Mouse (Mus musculus) CH12.LX (cell line): ENCODE data around the gene Ucn2. TPM values are rescaled to one million over a fixed set of nuclear protein-coding genes. Genes with fewer than 3 reads are reported as not detected.

Experiments
- DNase-seq: peaks from one replicate; pipeline ENCODE4 v3.0.0-alpha.2; 2013; ENCODE audit errors: extremely low read depth
- H3K27ac ChIP-seq: 2 replicates; pipeline ENCODE4 v1.5.1; 2012; ENCODE audit warnings: low read depth, mild to moderate bottlenecking, control low read depth, moderate library complexity; ENCODE audit not compliant: insufficient read depth
- H3K27me3 ChIP-seq: replicated peaks from 2 replicates; pipeline ENCODE3; 2012; ENCODE audit warnings: inconsistent platforms
- H3K36me3 ChIP-seq, 2 experiments: replicated peaks in 1 of 2; 2 replicates each; pipeline versions ENCODE3 to v1.6.1; 2012; ENCODE audit warnings: inconsistent platforms in 1 of 2, low read length in 1 of 2, mild to moderate bottlenecking in 1 of 2, mixed read lengths in 1 of 2, moderate library complexity in 1 of 2; ENCODE audit not compliant: control insufficient read depth in 1 of 2, insufficient read depth in 1 of 2
- H3K4me1 ChIP-seq, 2 experiments: 2 replicates each; pipeline ENCODE4 v1.6.1; 2012; ENCODE audit warnings: inconsistent platforms in 1 of 2, moderate library complexity in 1 of 2; ENCODE audit not compliant: insufficient read depth in 2 of 2, control insufficient read depth in 1 of 2
- H3K4me2 ChIP-seq: 2 replicates; pipeline ENCODE4 v1.6.1; 2012; ENCODE audit warnings: low read depth, mild to moderate bottlenecking, control low read depth; ENCODE audit not compliant: poor library complexity, insufficient read depth, severe bottlenecking
- H3K4me3 ChIP-seq, 3 experiments: fragments of 150-350 bp in 1 of 3; sonication (generic) in 1 of 3; replicated peaks in 1 of 3; 2 replicates each; pipeline versions ENCODE3 to v1.5.1; 2011 to 2012; ENCODE audit warnings: low read depth in 2 of 3, low read length in 2 of 3, mild to moderate bottlenecking in 2 of 3, moderate library complexity in 2 of 3, control low read depth in 1 of 3, improper control_type of control experiment in 1 of 3, inconsistent platforms in 1 of 3, mixed read lengths in 1 of 3; ENCODE audit not compliant: poor library complexity in 1 of 3
- H3K79me2 ChIP-seq: replicated peaks from 2 replicates; pipeline ENCODE4 v1.6.1; 2012; ENCODE audit warnings: mild to moderate bottlenecking, moderate library complexity; ENCODE audit not compliant: control insufficient read depth, poor library complexity, insufficient read depth, severe bottlenecking; ENCODE audit errors: extremely low read depth
- H3K9ac ChIP-seq: 2 replicates; pipeline ENCODE4 v1.6.1; 2012; ENCODE audit warnings: low read depth, mild to moderate bottlenecking, control low read depth, moderate library complexity; ENCODE audit not compliant: insufficient read depth
- H3K9me3 ChIP-seq: replicated peaks from 2 replicates; pipeline ENCODE3; 2012; ENCODE audit warnings: low read length, inconsistent platforms, mixed read lengths
- CHD1 ChIP-seq: IDR thresholded peaks from 2 replicates; pipeline ENCODE4 v1.6.1; 2012; ENCODE audit warnings: low read depth, low read length, improper control_type of control experiment, inconsistent platforms
- CTCF ChIP-seq, 2 experiments: IDR thresholded peaks in 1 of 2; conservative IDR thresholded peaks in 1 of 2; 2 replicates each; pipeline ENCODE4 v1.5.1; 2011 to 2012; ENCODE audit warnings: low read depth in 2 of 2, low read length in 2 of 2, improper control_type of control experiment in 1 of 2, inconsistent platforms in 1 of 2, mild to moderate bottlenecking in 1 of 2, moderate library complexity in 1 of 2
- JUN ChIP-seq: IDR thresholded peaks from 2 replicates; pipeline ENCODE4 v1.6.1; 2011; ENCODE audit warnings: low read depth, mild to moderate bottlenecking, low read length, improper control_type of control experiment, moderate library complexity; ENCODE audit not compliant: insufficient read depth
- MAFK ChIP-seq: IDR thresholded peaks from 2 replicates; pipeline ENCODE4 v1.6.1; 2011; ENCODE audit warnings: low read length, improper control_type of control experiment; ENCODE audit not compliant: insufficient replicate concordance
- MYC ChIP-seq: IDR thresholded peaks from 2 replicates; pipeline ENCODE4 v1.6.1; 2011; ENCODE audit warnings: low read depth, mild to moderate bottlenecking, improper control_type of control experiment, low read length
- RAD21 ChIP-seq: IDR thresholded peaks from 2 replicates; pipeline ENCODE4 v1.6.1; 2011; ENCODE audit warnings: low read depth, mild to moderate bottlenecking, low read length, improper control_type of control experiment, moderate library complexity
- SMC3 ChIP-seq: IDR thresholded peaks from 2 replicates; pipeline ENCODE4 v1.6.1; 2011; ENCODE audit warnings: low read depth, low read length, improper control_type of control experiment
- TBP ChIP-seq: conservative IDR thresholded peaks from 2 replicates; pipeline ENCODE4 v1.6.1; 2011; ENCODE audit warnings: low read depth, low read length, improper control_type of control experiment
- ZC3H11A ChIP-seq: IDR thresholded peaks from 2 replicates; pipeline ENCODE4 v1.6.1; 2012; ENCODE audit warnings: low read depth, mild to moderate bottlenecking, inconsistent platforms, low read length, improper control_type of control experiment
- ZMIZ1 ChIP-seq: IDR thresholded peaks from 2 replicates; pipeline ENCODE4 v1.6.1; 2012; ENCODE audit warnings: low read depth, mild to moderate bottlenecking, inconsistent platforms, low read length, improper control_type of control experiment
- dilution Hi-C: fragments of 300-500 bp; cut with MboI; formaldehyde crosslinking; loops from 2 replicates; pipeline ENCODE4 v1.14.3; 2020; ENCODE audit warnings: low sequenced_read_pairs; ENCODE audit not compliant: extremely low pct_unique_long_range_greater_than_20kb, extremely low pct_ligation_motif_present
- in situ Hi-C: fragments of 300-500 bp; cut with MboI; formaldehyde crosslinking; loops from 3 replicates; pipeline ENCODE4 v1.14.3; 2019; ENCODE audit warnings: low sequenced_read_pairs, low pct_ligation_motif_present, low pct_unique_long_range_greater_than_20kb, mixed read lengths
- polyA plus RNA-seq: library from polyadenylated mRNA; unstranded; fragments of >175 nt; gene quantifications from 2 replicates; pipeline ENCODE4 v1.2.1, GENCODE M21; 2012; ENCODE audit warnings: low read depth; ENCODE audit not compliant: insufficient read length
- total RNA-seq, 2 experiments: library from RNA; depleted of rRNA; stranded (reverse); fragments of 300-350 nt in 1 of 2; fragments of >200 nt in 1 of 2; gene quantifications; 2 replicates each; pipeline ENCODE4 v1.2.3; 2012 to 2014

The Ucn2 gene
- total and polyA plus RNA-seq, 3 experiments = 0.40 TPM; not detected in 2

DNA sequence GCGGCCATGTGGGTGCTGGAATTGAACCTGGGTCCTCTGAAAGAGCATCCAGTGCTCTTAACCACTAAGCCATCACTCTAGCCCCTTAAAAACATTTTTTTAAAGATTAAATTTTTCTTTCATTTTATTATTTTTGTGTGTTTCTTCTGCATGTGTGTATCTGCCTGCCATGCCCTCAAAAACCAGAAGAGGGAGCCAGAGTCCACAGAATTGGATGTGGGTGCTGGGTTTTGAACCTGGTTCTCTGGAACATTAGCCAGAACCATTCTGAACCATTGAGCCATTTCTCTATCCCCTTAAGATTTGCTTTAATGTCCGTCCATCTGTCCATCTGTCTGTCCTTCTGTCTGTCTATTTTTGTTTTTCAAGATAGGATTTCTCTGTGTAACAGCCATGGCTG lies 17.4 kb downstream of the Ucn2 start:
- in situ Hi-C loops = loop anchor here (5.0 kb wide), 1 partner anchor 114 kb away; no protein-coding TSS in a partner anchor
- H3K9ac ChIP-seq = no peak overlapping the region
- no peak overlapping the region for H3K27ac ChIP-seq

GRCm38 (mm10) chr9:109007025-109007780 lies 21.4 kb downstream of the Ucn2 start:
- Histone ChIP-seq H3K36me3 (peaks cover 0 to 67% of the 10 kb centered on the region in 2 experiments), H3K4me1 (peaks cover 0 to 4% of the 10 kb centered on the region in 2 experiments; a peak in 1 of 4 replicates), H3K4me2 (no peak overlapping the region), H3K9ac (no peak overlapping the region), H3K79me2 (no peaks in the 10 kb centered on the region), H3K9me3 (no peaks in the 10 kb centered on the region), H3K27ac (no peak overlapping the region), H3K27me3 (no peaks in the 10 kb centered on the region), H3K4me3 (no peak overlapping the region)
- no peak for DNase-seq
- in situ Hi-C loops = loop anchor here (5.0 kb wide), 1 partner anchor 40 kb away; no protein-coding TSS in a partner anchor
- no peak for TF ChIP-seq ZMIZ1
- dilution Hi-C loops = no loop called here

More for the DNA sequence above, 17.4 kb downstream of the Ucn2 start:
- Histone ChIP-seq H3K36me3 (peaks cover 0 to 47% of the 10 kb centered on the region in 2 experiments), H3K4me2 (no peak overlapping the region), H3K79me2 (no peaks in the 10 kb centered on the region), H3K27me3 (no peaks in the 10 kb centered on the region), H3K4me1 (peaks cover 4 to 30% of the 10 kb centered on the region in 2 experiments; a peak in 3 of 4 replicates), H3K9me3 (no peaks in the 10 kb centered on the region), H3K4me3 (no peak overlapping the region)
- DNase-seq = peak; percentile 61
- dilution Hi-C loops = no loop called here
- TF ChIP-seq JUN (no peak), MYC (0 out of 2 replicates have a peak, but pooled peaks have one; percentile 50), TBP (no peak), CTCF (conservative IDR thresholded peaks at IDR 0.05 in 1 of 2, IDR thresholded peaks at IDR 0.05 in 1 of 2; ENCODE audit: low read depth in 2 of 2, low read length in 2 of 2) (peak; percentile 74 to 96), SMC3 (peak; percentile 85), RAD21 (peak; percentile 99), ZC3H11A (peak; percentile 72), CHD1 (no peak)

DNA sequence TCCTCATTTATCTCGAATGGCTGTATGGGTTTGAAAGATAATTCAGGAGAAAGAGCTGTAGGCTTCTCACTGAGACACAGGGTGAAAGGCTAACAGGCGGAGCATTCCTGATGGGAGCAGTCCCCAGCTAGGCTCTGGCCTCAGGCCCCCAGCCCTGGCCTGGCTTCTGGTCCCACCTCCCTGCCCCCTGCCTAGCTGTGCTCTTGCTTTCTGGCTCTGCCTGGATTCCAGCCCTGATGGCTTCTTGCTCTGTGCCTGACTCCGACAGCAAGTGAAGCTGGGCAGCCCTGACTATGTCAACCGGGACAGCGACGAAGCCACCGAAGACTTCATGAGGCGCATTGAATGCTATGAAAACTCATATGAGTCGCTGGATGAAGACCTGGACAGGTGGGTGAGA lies 22.3 kb downstream of the Ucn2 start:
- peaks cover 0 to 4% of the 10 kb centered on the region in 2 experiments; a peak in 1 of 4 replicates for H3K4me1 ChIP-seq

More for the DNA sequence above, 22.3 kb downstream of the Ucn2 start:
- dilution Hi-C loops = no loop called here
- Histone ChIP-seq H3K27me3 (no peaks in the 10 kb centered on the region), H3K36me3 (peaks cover 0 to 65% of the 10 kb centered on the region in 2 experiments), H3K9ac (no peak overlapping the region), H3K79me2 (no peaks in the 10 kb centered on the region), H3K27ac (no peak overlapping the region), H3K9me3 (no peaks in the 10 kb centered on the region), H3K4me3 (no peak overlapping the region), H3K4me2 (no peak overlapping the region)
- in situ Hi-C loops = loop anchor here (5.0 kb wide), 1 partner anchor 39 kb away; no protein-coding TSS in a partner anchor
- DNase-seq = no peak
- no peak for TF ChIP-seq MAFK
